Mouse (Mus musculus) E14TG2a.4 (cell line): ENCODE data around the gene Pla2g12a.
A peak's percentile ranks its signal among the peaks of the same experiment; 100 is the strongest.

ENCODE experiments used
- H3K27me3 ChIP-seq: 2 replicates; pipeline ENCODE4 v1.6.1; 2014; ENCODE audit warnings: low read length, control low read depth; ENCODE audit not compliant: insufficient read depth
- H3K36me3 ChIP-seq: 2 replicates; pipeline ENCODE4 v1.6.1; 2014; ENCODE audit warnings: low read length, control low read depth; ENCODE audit not compliant: insufficient read depth
- H3K4me1 ChIP-seq: replicated peaks from 2 replicates; pipeline ENCODE4 v1.6.1; 2014; ENCODE audit warnings: low read depth, low read length, control low read depth
- H3K4me3 ChIP-seq: replicated peaks from 2 replicates; pipeline ENCODE4 v1.5.1; 2014; ENCODE audit warnings: mild to moderate bottlenecking, low read length
- H3K9me3 ChIP-seq: 2 replicates; pipeline ENCODE4 v1.6.1; 2014; ENCODE audit warnings: low read length, control low read depth
- CTCF ChIP-seq: conservative IDR thresholded peaks from 2 replicates; pipeline ENCODE4 v1.5.1; 2014; ENCODE audit warnings: low read length
- NANOG ChIP-seq: IDR thresholded peaks from 2 replicates; pipeline ENCODE4 v1.6.1; 2014; ENCODE audit warnings: borderline replicate concordance, low read length, mixed read lengths
- POU5F1 ChIP-seq: IDR thresholded peaks from 2 replicates; pipeline ENCODE4 v1.6.1; 2014; ENCODE audit warnings: low read length, borderline replicate concordance

Gene Pla2g12a

DNA sequence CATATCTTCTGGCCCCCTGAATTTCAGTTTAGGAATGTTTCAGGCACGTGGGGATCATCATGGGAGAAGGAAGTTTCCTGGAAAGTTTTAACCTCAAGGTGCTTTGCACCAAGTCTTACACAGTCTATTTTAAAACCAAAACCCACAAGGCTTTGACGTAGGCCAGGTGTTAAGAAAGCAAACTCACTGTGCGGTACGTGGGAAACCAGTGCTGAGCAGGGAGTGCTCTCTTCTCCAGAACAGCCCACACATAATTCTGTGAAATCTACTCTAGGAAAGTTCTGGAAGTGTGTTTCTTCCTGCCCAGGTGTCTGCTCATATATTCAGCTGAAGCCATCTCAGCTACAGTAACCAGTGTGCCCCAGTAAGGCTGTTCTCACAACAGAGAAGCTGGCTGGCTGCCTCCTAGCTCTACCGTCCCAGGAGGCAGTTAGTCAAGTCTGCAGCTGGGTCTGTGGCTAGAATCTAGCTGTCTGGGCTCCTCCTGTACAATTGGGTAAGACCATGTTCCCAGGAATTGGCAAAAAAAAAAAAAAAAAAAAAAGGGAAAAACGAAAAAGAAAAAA lies 51.9 kb downstream of the Pla2g12a start:
- Histone ChIP-seq H3K27me3 (no peaks in the 10 kb centered on the region), H3K4me1 (no peaks in the 10 kb centered on the region), H3K36me3 (no peaks in the 10 kb centered on the region), H3K4me3 (no peak overlapping the region), H3K9me3 (no peaks in the 10 kb centered on the region)
- no peak for TF ChIP-seq NANOG
- no peak for TF ChIP-seq POU5F1
- no peak for TF ChIP-seq CTCF

GRCm38 (mm10) chr3:129932443-129932842 lies 54.0 kb downstream of the Pla2g12a start:
- Histone ChIP-seq H3K4me3 (no peak overlapping the region), H3K27me3 (no peaks in the 10 kb centered on the region), H3K9me3 (no peaks in the 10 kb centered on the region), H3K36me3 (no peaks in the 10 kb centered on the region), H3K4me1 (peaks cover 3% of the 10 kb centered on the region; the same call in 1 of the 2 replicates)
- TF ChIP-seq NANOG (no peak), POU5F1 (no peak), CTCF (peak; percentile 99)

GRCm38 (mm10) chr3:129936561-129936960 lies 58.2 kb downstream of the Pla2g12a start:
- H3K9me3 ChIP-seq, result no peaks in the 10 kb centered on the region
- peaks cover 6% of the 10 kb centered on the region; the same call in 1 of the 2 replicates for H3K4me1 ChIP-seq
- H3K4me3 ChIP-seq, result no peak overlapping the region
- no peak for TF ChIP-seq POU5F1
- no peak for TF ChIP-seq CTCF
- no peak for TF ChIP-seq NANOG
- no peaks in the 10 kb centered on the region for H3K27me3 ChIP-seq
- H3K36me3 ChIP-seq, result no peaks in the 10 kb centered on the region

- Histone ChIP-seq H3K4me3 (no peak overlapping the region), H3K36me3 (no peaks in the 10 kb centered on the region), H3K4me1 (peaks cover 6% of the 10 kb centered on the region; the same call in 1 of the 2 replicates), H3K9me3 (no peaks in the 10 kb centered on the region), H3K27me3 (no peaks in the 10 kb centered on the region)
- TF ChIP-seq NANOG, result no peak
- no peak for TF ChIP-seq POU5F1
- TF ChIP-seq CTCF, result no peak
Observed at GRCm38 (mm10) chr3:129937848-129938247, 59.4 kb downstream of the Pla2g12a start.

GRCm38 (mm10) chr3:129939058-129939457 lies 60.7 kb downstream of the Pla2g12a start:
- TF ChIP-seq CTCF, result no peak
- TF ChIP-seq POU5F1, result no peak
- no peak for TF ChIP-seq NANOG
- H3K4me3 ChIP-seq, result no peak overlapping the region
- no peaks in the 10 kb centered on the region for H3K36me3 ChIP-seq
- no peaks in the 10 kb centered on the region for H3K9me3 ChIP-seq
- peaks cover 6% of the 10 kb centered on the region; the same call in 1 of the 2 replicates for H3K4me1 ChIP-seq
- no peaks in the 10 kb centered on the region for H3K27me3 ChIP-seq

- peaks cover 3% of the 10 kb centered on the region; the same call in 1 of the 2 replicates for H3K4me1 ChIP-seq
- TF ChIP-seq CTCF, result no peak
- no peak for TF ChIP-seq NANOG
- no peak for TF ChIP-seq POU5F1
- no peaks in the 10 kb centered on the region for H3K27me3 ChIP-seq
- H3K4me3 ChIP-seq, result no peak overlapping the region
- no peaks in the 10 kb centered on the region for H3K9me3 ChIP-seq
- H3K36me3 ChIP-seq, result no peaks in the 10 kb centered on the region
Observed at GRCm38 (mm10) chr3:129940780-129941179, 62.4 kb downstream of the Pla2g12a start.

- H3K36me3 ChIP-seq, result no peaks in the 10 kb centered on the region
- no peak overlapping the region for H3K4me3 ChIP-seq
- H3K27me3 ChIP-seq, result 0 out of 2 replicates have a peak, but pooled peaks cover 4% of the 10 kb centered on the region
- H3K9me3 ChIP-seq, result no peaks in the 10 kb centered on the region
- TF ChIP-seq NANOG, result no peak
- TF ChIP-seq POU5F1, result no peak
- TF ChIP-seq CTCF, result no peak
- 0 out of 2 replicates have a peak, but pooled peaks cover 3% of the 10 kb centered on the region for H3K4me1 ChIP-seq
Observed at GRCm38 (mm10) chr3:129941291-129941690, 62.9 kb downstream of the Pla2g12a start.

GRCm38 (mm10) chr3:129943813-129944212 lies 65.4 kb downstream of the Pla2g12a start:
- H3K9me3 ChIP-seq, result no peaks in the 10 kb centered on the region
- TF ChIP-seq NANOG, result no peak
- no peak for TF ChIP-seq CTCF
- no peak for TF ChIP-seq POU5F1
- no peak overlapping the region for H3K4me3 ChIP-seq
- H3K27me3 ChIP-seq, result 0 out of 2 replicates have a peak, but pooled peaks cover 4% of the 10 kb centered on the region
- H3K4me1 ChIP-seq, result no peaks in the 10 kb centered on the region
- H3K36me3 ChIP-seq, result no peaks in the 10 kb centered on the region
